Mouse (Mus musculus): Measurements from ENCODE around the gene Arl5a.

Gene Arl5a

DNA sequence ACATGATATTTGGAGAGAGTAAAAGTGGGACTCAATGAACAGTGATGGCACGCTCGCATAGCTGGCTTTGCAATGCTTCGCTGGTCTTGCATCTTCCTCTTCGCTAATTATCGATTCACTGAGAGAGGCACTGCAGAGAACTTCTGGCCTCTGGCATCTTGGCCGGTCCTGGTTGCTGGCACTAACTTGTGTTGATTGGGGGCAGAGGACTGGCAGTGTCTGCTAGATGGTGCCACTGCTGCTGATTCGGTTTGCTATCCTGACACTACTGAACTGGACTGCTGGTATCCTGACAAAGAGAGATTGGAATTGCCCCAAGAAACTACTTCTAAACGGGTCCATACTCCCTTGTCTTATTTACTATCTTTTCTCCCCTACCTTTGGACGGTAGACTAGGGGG is 63.6 kb downstream of the Arl5a start:
- no peak for DNase-seq (ENCODE audit: low read depth, low spot score)

DNA sequence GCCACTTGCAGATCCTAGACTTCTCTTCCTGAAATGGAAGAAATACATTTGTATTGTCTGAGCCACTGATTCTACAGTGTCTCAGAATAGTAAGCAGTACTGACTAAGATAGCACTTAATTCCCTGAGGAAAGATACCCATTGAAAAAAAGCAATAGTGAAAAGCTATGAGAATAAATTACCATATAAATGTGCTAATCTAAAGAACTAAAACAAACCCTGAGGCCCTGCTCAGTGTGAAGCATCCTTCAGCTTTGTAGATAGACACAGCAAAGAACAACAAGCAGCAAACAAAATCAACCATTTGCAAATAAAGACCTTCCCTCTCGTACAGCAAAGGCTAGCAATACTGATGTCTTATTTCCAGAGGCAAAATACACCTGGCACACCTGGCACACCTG is 65.0 kb downstream of the Arl5a start:
- DNase-seq (ENCODE audit: low read depth, low spot score): no peak

DNA sequence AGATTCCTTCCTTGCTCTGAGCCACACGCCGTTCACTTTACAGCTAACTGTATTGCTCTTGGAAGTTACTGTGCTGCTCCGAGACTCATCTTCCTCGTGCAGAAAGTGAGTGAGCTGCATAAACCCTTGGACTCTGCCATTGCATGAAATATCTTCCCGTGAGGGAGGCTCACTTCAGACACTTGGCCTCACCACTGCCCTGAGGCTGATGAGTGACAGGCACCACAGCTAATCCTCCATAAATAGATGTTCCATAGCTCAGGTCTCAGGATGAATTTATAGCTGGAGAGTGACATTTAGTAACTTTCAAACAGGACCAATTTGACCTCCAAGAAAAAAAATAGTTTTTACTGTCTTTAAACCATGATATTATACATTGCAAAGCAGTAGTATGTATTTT is 66.5 kb downstream of the Arl5a start:
- DNase-seq (ENCODE audit: low read depth, low spot score): no peak

DNA sequence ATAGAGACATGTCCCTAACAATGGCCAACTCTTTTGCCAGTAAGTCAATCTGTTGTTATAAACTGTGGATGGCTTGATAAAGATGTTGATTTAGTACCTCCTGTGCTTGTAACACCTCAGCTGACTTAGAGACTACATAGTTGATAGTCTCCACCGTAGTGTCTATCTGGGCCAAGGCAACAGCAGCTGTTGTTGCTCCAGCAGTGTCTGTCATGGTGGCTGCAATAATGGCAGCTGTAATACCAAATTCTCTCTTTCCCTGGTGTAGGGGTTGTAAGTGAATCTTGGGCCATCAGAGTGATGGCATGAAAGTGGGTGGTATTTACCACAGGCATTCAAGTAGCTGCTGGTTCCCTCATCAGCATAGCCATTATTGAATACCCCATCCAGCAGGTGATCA is 73.7 kb downstream of the Arl5a start:
- DNase-seq (ENCODE audit: low read depth, low spot score): no peak

Data from R1 (cell line).